Mouse (Mus musculus) kidney, postnatal 14 days (tissue): Measurements from ENCODE around the gene Ovgp1.
"Not testable (repeated sequence)": the region's sequence is repeated elsewhere in the genome, so short reads cannot be mapped to it uniquely, and the experiment has no call there.

ENCODE experiments used
- DNase-seq: peaks from one replicate; pipeline ENCODE4 v3.0.0; 2022; ENCODE audit warnings: mixed read lengths

The Ovgp1 gene

DNA sequence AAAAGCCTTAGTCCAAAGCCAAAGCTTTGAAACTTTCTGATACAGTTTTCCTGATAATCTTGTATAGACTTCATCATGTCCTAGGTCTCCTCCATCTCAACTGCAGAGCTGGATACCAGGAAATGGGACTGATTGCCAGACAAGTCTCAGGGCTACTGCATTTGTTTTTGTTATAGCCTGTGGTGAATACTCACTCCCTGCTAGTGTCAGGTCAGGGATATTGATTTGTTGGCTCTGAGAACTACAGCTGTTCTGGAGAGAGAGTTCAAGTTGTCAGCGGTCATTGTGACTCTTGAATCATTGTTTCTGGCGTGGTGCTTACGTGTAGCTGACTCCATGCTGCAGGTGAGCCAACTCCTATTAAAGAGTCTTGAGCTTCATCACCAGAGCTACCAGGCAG is at the start of gene Ovgp1:
Ovgp1 (plus strand) TSS at position 301 of the 400 bp plus-strand sequence.
- DNase-seq, result no peak

- DNase-seq, result no peak
These were observed 48.9 kb upstream of the Ovgp1 start for GRCm38 (mm10) chr3:105924616-105925015.

DNA sequence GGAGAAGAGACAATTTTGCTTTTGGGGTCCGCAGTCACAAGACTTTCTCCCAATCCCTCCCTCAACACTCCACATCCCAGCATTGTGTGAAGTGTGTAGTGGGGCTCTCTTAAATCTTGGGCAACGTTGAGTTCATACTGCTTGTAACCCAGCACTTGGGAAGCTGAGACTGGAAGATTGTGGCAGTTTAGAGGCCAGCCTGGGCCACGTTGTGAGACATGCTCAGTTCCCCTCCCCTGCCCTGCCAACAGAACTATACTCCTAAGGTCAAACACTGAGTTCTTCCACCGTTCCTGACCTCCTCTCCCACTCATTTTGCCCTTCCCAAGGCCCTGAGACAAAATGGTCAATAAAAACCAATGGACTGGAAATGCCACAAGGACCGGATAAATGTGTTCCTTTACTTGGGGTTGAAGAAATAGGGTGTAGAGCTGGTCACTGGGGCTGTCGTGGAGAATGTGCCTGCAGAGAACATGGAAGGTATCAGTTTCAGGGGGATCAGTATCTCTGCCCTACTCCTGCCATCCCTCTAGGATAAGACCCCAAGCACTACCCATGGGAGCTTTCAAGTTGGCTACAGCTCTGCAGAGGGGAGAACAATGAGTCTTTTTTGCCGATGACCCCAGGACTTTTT is 45.8 kb upstream of the Ovgp1 start:
- no peak for DNase-seq

DNA sequence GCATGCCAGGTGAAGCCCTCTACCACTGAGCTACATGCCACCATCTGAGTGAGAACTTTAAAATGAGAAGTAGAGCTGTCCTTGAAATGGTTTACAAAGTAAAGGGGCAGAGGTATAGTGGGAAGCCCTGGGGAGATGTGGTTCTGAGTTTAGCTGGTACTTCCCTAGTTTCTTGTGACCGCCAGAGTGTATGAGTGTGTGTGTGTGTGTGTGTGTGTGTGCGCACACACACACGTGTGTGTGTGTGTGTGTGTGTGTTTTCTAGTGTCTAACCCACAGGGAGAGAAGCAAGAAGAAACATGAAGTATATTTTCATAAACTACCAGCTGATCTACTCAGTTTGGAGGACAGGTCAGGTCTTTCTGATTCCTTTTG is 45.3 kb upstream of the Ovgp1 start:
- DNase-seq, result no peak

GRCm38 (mm10) chr3:105928781-105929180 is 44.7 kb upstream of the Ovgp1 start:
- DNase-seq, result no peak

DNA sequence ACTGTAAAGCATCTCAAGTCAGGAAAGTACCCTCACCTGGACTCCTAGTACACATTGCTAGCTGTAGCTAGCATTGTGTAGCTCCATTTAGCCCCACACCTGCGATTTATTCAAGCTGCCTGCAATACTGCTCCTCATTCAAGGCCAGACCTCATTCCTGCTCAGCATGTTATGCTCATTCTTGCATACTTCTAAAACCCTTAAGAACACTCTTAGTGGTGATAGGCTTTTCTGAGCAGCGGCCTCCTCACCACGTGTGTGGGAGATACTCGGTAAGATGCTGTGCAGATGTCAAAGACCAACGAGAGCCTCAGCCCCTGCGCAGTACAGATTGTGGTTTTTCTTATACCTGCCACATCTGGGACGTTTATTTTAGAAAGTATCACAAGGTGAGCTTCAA is 43.7 kb upstream of the Ovgp1 start:
- DNase-seq, result no peak

DNA sequence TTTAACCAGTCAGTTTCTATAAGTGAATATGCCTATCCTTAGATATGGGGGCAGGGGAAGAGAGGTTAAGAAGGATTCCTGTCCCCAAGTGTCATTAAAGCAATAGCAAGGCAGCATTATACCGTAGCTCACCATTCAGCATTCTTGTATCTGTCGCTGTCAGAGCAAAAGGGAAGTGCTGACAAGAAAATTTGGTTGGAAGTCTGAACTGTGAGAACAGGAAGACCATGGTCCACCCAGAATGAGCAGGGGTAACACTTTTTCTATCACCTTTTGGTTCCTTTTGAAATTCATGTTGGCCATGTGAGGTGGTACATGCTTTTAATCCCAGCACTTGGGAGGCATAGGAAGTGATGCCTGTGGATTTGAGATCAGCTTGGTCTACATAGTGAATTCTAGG is 42.4 kb upstream of the Ovgp1 start:
- no peak for DNase-seq

DNA sequence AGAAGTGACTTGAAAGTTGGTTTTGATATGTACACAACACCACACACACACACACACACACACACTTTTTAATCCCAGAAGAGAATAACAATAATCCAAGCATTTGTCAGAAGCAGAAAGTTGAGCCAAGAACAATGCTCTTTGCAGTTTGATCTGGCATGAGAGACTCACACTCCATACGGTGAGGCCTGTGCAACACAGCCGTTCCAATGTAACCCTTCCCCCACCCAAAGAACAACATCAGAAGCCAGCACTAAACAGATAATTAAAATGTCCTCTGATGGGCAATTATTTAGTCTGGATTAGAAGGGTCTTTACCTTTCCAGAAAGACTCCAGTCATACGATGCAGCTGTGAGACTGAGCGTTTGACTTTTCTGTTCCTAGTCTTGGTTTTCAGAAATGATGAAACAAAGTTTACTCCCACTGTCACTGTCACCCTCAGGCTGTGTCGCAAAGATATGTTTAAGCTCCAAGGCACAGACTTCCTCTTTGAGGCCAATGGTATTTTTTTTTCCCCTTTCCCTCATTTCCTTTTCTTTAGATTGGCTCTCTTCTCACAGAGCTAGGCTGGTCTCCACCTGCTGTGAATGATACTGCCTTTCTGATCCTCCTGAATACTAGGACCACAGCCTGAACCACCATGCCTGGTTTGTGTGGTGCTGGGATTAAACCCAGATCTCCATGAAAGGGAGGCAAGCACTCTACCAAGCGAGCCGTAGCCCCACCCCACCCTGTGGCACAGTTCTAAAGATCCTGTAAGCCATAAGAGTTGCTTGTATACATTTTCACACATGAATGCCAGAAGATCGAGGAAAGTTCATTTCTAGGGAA is 41.1 kb upstream of the Ovgp1 start, which contains the start of gene I830077J02Rik:
I830077J02Rik (minus strand) TSS at position 425 of the 832 bp plus-strand sequence.
- DNase-seq, result no peak

DNA sequence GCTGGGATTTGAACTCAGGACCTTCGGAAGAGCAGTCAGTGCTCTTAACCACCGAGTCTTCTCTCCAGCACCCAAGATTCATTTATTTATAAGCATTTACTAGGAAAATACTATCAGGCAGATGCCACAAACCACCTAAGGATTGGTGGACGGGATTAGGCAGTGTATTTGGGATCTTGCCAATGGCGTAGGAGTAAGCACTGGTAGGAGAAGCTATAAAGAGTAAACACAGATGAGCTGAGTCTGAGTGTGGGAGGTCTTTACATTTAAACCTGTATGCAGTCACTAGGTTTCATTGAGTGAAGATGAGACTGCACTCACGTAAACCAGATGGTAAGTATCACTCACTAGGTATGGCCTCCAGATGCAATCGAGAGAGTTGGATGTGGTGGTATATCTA is 39.6 kb upstream of the Ovgp1 start:
- no peak for DNase-seq

DNA sequence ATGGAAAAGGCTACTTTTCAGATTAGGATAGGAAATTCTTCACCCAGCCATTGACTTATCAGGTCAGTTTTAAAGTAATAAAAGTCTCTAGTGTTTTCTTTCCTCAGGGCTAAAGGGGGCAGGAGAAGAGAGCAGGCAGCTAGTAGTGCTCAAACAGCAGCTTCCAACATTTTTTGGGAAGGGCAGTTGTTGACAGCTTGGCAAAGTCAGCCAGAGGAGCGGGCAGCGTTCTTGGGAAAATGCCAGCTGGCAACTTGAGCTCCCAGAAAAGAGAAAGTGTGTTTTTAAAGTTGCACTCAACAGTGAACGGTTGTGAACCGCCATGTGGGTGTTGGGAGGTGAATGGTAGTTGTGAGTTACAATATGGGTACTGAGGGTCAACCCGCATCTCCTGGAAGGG is 38.5 kb upstream of the Ovgp1 start:
- peak; percentile 70 for DNase-seq

- no peak for DNase-seq
These were observed 37.4 kb upstream of the Ovgp1 start for GRCm38 (mm10) chr3:105936111-105936510.

- no peak for DNase-seq
These were observed 22.2 kb upstream of the Ovgp1 start for GRCm38 (mm10) chr3:105951348-105951747.

DNA sequence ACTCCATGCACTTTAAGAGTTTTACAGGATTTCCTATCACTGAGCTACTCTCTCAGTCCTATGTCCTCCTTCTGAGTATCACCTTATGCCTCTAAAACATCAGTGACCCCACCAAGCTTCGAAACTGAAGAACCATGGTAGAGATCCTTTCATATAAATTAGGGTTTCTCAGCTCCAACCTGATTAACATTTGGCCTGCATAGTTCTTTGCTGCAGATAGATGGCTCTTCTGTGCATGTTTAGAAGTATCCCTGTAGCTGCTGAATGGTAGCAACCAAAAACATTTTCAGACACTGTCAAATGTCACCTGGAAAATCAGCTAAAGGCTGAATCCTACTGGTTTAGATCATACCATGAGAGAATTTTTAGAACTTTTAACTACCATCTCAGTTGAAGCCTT is 16.3 kb upstream of the Ovgp1 start:
- no peak for DNase-seq

GRCm38 (mm10) chr3:105958204-105958603 is 15.3 kb upstream of the Ovgp1 start:
- DNase-seq, result no peak

DNA sequence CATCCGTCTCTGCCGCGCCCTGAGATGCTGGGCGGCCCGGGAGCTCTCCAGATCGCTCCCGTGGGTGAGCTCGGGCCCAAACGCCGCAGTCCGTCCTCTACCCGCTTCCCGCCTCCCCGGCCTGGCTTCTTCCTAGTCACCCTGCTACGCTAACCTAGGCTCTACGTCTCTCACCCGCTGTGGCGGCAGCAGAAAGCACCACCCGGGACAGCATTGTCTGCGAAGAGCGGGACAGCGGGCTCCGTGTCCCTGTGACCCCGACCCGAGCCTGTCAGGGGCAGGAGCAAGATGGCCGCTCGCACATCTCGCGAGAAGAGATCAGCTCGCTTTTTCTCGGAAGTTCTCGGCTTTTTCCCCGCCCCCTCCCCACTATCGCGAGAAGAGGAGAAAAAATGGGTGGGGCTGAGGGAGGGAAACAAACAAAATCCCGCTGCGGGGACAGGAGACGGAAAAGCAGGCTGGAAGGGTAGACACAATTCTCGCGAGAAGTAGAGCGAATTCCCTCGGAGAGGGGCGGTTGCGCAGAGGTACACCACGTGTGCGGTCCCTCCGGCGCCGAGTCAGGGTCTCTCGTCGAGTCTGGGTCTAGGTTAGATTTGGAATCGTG is 14.4 kb upstream of the Ovgp1 start, which contains the start of gene Wdr77:
Wdr77 (plus strand) TSS at position 396 of the 607 bp plus-strand sequence.
- DNase-seq, result peak; percentile 97

DNA sequence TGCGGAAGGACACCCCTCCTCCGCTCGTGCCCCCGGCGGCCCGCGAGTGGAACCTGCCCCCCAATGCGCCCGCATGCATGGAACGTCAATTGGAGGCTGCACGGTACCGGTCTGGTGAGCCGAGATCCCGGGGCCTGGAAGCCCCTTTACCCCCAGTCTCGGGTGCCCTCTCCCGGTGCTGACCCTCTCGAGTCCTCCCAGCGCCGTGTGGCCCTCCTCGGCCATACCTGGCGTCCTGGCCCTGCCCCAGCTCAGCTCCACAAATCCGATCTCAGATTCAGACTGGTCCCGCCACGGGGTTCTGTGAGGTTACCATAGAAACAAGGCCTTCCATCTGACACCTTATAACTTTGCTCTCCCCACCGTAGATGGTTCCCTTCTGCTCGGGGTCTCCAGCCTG is 13.9 kb upstream of the Ovgp1 start:
- DNase-seq, result no peak

GRCm38 (mm10) chr3:105959999-105960398 is 13.5 kb upstream of the Ovgp1 start, which contains the start of gene Atp5f1:
Gene Atp5f1, minus strand, starts transcription at chr3:105960099.
- DNase-seq, result no peak

DNA sequence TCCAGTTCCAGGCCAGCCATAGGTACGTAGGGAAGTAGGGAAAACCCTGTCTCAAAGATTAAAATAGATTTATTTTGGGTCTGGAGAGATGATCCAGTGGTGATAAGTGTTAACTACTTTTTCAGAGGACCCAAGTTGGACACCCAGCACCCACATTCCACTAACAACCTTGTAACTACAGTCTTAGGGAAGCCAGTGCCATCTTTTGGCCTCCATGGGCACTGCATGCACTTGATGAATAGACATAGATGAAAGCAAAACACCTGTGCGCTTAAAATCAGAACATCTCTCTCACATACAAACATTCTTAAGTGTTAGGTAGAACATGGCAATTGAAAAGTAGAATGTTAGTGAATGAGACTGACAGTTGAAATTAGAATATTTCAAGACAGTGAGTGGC is 12.8 kb upstream of the Ovgp1 start:
- DNase-seq, result no peak

DNA sequence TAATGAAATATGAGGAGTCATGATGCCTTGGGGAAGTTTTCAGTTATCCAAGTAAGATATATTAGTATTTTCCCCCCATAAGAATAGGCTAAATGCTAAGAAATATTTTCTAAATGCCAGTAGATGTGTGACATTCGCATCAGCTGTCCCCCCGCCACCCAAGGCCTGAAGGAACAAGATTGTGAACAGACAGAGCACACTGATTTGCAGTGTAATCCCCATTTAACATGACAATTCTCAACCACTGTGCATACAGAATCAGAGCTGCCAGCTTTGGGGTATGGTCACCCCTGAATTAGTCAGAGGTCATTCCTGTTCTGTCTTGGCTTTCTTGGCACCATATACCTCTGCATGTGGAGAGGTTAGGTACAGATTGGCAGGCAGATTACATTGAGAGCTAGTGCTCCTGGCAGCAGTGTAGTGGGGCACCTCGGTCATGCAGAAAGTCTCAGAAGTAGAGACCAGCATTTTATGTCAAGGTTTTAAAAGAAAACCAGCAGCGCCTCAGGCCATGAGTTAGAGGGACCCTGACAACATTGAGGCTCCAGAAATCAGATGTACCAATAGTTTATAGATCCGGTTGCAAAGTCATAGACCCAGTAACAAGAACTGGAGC is 1.6 kb upstream of the Ovgp1 start:
- no peak for DNase-seq

GRCm38 (mm10) chr3:105974174-105974573 is 663 bp downstream of the Ovgp1 start:
- no peak for DNase-seq

- not testable (repeated sequence) for DNase-seq
These were observed 16.1 kb downstream of the Ovgp1 start for GRCm38 (mm10) chr3:105989611-105990010.

GRCm38 (mm10) chr3:105991653-105992283 is 18.3 kb downstream of the Ovgp1 start:
- peak; percentile 48 for DNase-seq

- DNase-seq, result no peak
These were observed 21.2 kb downstream of the Ovgp1 start for GRCm38 (mm10) chr3:105994730-105995129.
